Mouse (Mus musculus) bone marrow, adult 2 months (tissue): Measurements from ENCODE around the gene Arhgap19.

Source experiments
- CTCF ChIP-seq: fragments of 200-500 bp; IDR thresholded peaks from 2 replicates; pipeline ENCODE4 v1.5.1; 2011; ENCODE audit warnings: low read length, control low read depth; ENCODE audit not compliant: control insufficient read depth, insufficient read depth
- POLR2A ChIP-seq: fragments of 200-500 bp; IDR thresholded peaks from 2 replicates; pipeline ENCODE4 v1.6.1; 2011; ENCODE audit warnings: low read depth, mild to moderate bottlenecking, control low read depth, low read length, borderline replicate concordance; ENCODE audit not compliant: control insufficient read depth

DNA sequence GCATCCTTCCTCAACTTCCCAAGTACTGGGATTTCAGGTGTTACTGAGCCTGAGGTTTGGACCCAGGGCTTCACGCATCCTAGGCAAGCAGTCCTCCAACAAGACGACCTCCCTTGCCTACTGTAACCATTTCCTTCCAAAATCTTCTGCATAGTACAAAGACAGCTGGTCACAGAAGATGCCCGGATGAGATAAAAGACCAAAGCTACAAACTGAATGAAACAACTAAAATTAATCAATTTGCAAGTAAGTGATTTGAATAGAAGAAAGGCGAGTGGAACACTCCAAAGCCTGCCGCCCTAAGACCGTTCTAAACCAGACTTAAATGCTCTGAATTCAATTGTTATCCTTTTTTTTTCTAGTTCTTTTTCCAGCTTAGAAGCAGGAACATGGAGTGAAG is 33.6 kb upstream of the Arhgap19 start:
- TF ChIP-seq CTCF: no peak
- no peak for TF ChIP-seq POLR2A
